Mouse (Mus musculus): ENCODE data around the gene Sirpa. TPM values are rescaled to one million over a fixed set of nuclear protein-coding genes. Genes with fewer than 3 reads are reported as not detected.

Gene Sirpa
- polyA plus RNA-seq, 1 experiment = 16.0 TPM

DNA sequence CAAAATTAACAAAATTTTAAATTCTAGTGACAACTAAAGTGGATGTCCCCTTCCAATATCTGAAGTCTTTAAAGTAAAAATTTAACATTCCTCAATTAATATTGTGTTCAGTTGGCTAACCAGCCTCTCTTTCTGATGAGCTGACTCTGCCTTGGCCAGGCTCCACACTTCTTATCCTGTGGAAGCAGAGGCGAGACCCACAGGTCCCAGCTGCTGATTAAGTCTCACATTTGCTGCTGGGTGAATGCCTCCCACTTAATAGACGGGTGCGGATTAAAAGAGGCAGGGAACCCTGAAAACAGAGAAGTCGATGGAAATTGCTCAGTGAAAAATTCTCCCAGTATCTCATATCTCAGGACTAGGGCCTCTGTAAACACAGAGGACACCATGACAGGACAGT, 69.8 kb downstream of the Sirpa start:
- no peak for TF ChIP-seq CTCF (IDR thresholded peaks at IDR 0.05; ENCODE audit: extremely low read depth, insufficient read length, insufficient replicate concordance, low read depth, low read length)
- TF ChIP-seq POLR2A (IDR thresholded peaks at IDR 0.05; ENCODE audit: low read depth, low read length) = no peak
- WGBS = 66% methylated on average over 4 of the region's 4 CpGs
- Histone ChIP-seq H3K4me1 (ENCODE audit: control insufficient read depth, insufficient read depth, insufficient read length, low read length) (no peaks in the 10 kb centered on the region), H3K27me3 (ENCODE audit: control insufficient read depth, insufficient read depth, low read length) (no peaks in the 10 kb centered on the region), H3K36me3 (ENCODE audit: control insufficient read depth, insufficient read depth, low read length) (no peaks in the 10 kb centered on the region), H3K27ac (ENCODE audit: insufficient read depth, low read depth, low read length) (no peak overlapping the region), H3K4me3 (ENCODE audit: low read depth, low read length) (no peak overlapping the region)

DNA sequence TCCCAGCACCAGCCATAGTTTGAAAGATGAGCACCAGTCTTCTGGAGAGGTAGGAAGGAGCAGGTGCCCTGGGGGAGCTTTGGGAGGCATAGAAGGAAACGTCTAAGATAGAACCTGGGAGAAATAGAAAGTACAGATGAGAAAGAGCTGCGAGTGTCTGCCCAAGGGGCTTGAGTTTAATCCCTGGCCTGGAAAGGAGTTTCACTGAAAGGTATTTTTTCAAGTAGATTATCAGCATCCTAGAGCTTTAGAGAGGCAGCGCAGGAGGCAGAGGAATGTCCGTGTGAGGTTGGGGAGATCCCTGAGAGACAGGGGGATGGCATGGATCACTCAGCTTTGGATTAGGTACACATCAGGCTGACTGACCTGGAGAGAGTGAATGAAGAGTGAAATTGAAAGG, 79.3 kb downstream of the Sirpa start:
- Histone ChIP-seq H3K4me3 (ENCODE audit: low read depth, low read length) (no peak overlapping the region), H3K4me1 (ENCODE audit: control insufficient read depth, insufficient read depth, insufficient read length, low read length) (no peaks in the 10 kb centered on the region), H3K27me3 (ENCODE audit: control insufficient read depth, insufficient read depth, low read length) (no peaks in the 10 kb centered on the region), H3K36me3 (ENCODE audit: control insufficient read depth, insufficient read depth, low read length) (no peaks in the 10 kb centered on the region), H3K27ac (ENCODE audit: insufficient read depth, low read depth, low read length) (no peak overlapping the region)
- 70% methylated on average over 4 of the region's 4 CpGs for WGBS
- TF ChIP-seq POLR2A (IDR thresholded peaks at IDR 0.05; ENCODE audit: low read depth, low read length) = no peak
- TF ChIP-seq CTCF (IDR thresholded peaks at IDR 0.05; ENCODE audit: extremely low read depth, insufficient read length, insufficient replicate concordance, low read depth, low read length) = no peak

DNA sequence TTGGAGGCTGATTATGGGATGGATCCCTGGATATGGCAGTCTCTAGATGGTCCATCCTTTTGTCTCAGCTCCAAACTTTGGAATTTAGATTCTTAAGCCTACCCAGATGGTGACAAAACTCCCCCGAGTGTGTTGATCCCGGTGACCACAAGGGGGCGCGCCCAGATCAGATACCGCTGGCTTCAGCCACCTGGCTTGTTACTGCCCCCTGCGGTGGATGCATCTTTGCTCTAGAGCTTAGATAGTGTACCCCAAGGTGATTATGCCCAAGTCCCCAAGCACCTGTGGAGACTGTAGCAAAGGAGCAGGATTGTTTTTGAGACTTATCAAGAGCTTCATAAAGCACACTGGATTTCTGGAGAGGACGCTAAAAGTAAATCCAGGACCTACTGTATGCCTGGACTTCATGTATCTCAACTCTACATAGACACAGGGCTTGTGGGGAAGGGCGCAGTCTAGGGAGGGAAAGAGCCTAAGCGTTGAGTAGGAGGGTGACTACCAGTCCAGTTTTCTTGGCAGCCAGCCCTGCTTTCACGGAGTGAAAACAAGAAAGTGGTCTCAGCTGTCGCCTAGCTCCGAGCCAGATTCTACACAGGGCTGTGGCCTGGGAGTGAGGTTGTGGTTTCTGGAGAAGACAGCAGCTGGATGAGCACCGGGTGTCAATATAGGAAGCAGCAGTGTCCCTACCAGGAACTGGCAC, 82.5 kb downstream of the Sirpa start:
- WGBS = 33% methylated on average over 13 of the region's 13 CpGs
- Histone ChIP-seq H3K4me3 (ENCODE audit: low read depth, low read length) (no peak overlapping the region), H3K36me3 (ENCODE audit: control insufficient read depth, insufficient read depth, low read length) (no peaks in the 10 kb centered on the region), H3K4me1 (ENCODE audit: control insufficient read depth, insufficient read depth, insufficient read length, low read length) (no peaks in the 10 kb centered on the region), H3K27me3 (ENCODE audit: control insufficient read depth, insufficient read depth, low read length) (no peaks in the 10 kb centered on the region), H3K27ac (ENCODE audit: insufficient read depth, low read depth, low read length) (no peak overlapping the region)
- TF ChIP-seq CTCF (IDR thresholded peaks at IDR 0.05; ENCODE audit: extremely low read depth, insufficient read length, insufficient replicate concordance, low read depth, low read length) (peak; percentile 99), POLR2A (IDR thresholded peaks at IDR 0.05; ENCODE audit: low read depth, low read length) (no peak)

GRCm38 (mm10) chr2:129677664-129678063, 85.0 kb downstream of the Sirpa start:
- H3K27ac ChIP-seq (ENCODE audit: insufficient read depth, low read depth, low read length) = no peak overlapping the region
- no peaks in the 10 kb centered on the region for H3K36me3 ChIP-seq (ENCODE audit: control insufficient read depth, insufficient read depth, low read length)
- WGBS = 63% methylated on average over 2 of the region's 2 CpGs
- H3K4me1 ChIP-seq (ENCODE audit: control insufficient read depth, insufficient read depth, insufficient read length, low read length) = no peaks in the 10 kb centered on the region
- TF ChIP-seq POLR2A (IDR thresholded peaks at IDR 0.05; ENCODE audit: low read depth, low read length) (no peak), CTCF (IDR thresholded peaks at IDR 0.05; ENCODE audit: extremely low read depth, insufficient read length, insufficient replicate concordance, low read depth, low read length) (no peak)
- H3K4me3 ChIP-seq (ENCODE audit: low read depth, low read length) = no peak overlapping the region
- no peaks in the 10 kb centered on the region for H3K27me3 ChIP-seq (ENCODE audit: control insufficient read depth, insufficient read depth, low read length)

- TF ChIP-seq CTCF (IDR thresholded peaks at IDR 0.05; ENCODE audit: extremely low read depth, insufficient read length, insufficient replicate concordance, low read depth, low read length) (no peak), POLR2A (IDR thresholded peaks at IDR 0.05; ENCODE audit: low read depth, low read length) (no peak)
- Histone ChIP-seq H3K4me1 (ENCODE audit: control insufficient read depth, insufficient read depth, insufficient read length, low read length) (no peaks in the 10 kb centered on the region), H3K27ac (ENCODE audit: insufficient read depth, low read depth, low read length) (no peak overlapping the region), H3K4me3 (ENCODE audit: low read depth, low read length) (no peak overlapping the region), H3K27me3 (ENCODE audit: control insufficient read depth, insufficient read depth, low read length) (no peaks in the 10 kb centered on the region), H3K36me3 (ENCODE audit: control insufficient read depth, insufficient read depth, low read length) (no peaks in the 10 kb centered on the region)
- 65% methylated on average over 5 of the region's 5 CpGs for whole genome bisulfite sequencing
Observed at GRCm38 (mm10) chr2:129679066-129679465, 86.4 kb downstream of the Sirpa start.

DNA sequence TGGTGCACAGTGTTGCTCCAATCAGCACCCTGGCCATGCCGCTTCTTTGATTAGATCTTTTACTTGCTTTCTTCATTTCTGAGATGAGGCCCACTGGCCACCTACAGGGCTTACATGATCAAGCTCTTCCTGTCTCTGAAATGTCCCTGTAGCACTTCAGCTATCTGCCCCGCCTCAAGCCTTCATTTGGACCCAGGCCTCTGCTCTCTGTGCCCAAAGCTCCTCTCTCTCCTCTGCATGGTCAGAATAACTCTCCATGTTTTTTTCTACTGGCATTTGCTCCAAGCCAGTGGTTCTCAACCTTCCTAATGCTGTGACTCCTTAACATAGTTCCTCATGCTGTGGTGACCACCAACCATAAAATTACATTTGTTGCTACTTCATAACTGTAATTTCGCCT, 87.6 kb downstream of the Sirpa start:
- Histone ChIP-seq H3K27me3 (ENCODE audit: control insufficient read depth, insufficient read depth, low read length) (no peaks in the 10 kb centered on the region), H3K27ac (ENCODE audit: insufficient read depth, low read depth, low read length) (no peak overlapping the region), H3K36me3 (ENCODE audit: control insufficient read depth, insufficient read depth, low read length) (no peaks in the 10 kb centered on the region), H3K4me1 (ENCODE audit: control insufficient read depth, insufficient read depth, insufficient read length, low read length) (no peaks in the 10 kb centered on the region; the same call in 1 of the 2 replicates), H3K4me3 (ENCODE audit: low read depth, low read length) (no peak overlapping the region)
- TF ChIP-seq CTCF (IDR thresholded peaks at IDR 0.05; ENCODE audit: extremely low read depth, insufficient read length, insufficient replicate concordance, low read depth, low read length) (no peak), POLR2A (IDR thresholded peaks at IDR 0.05; ENCODE audit: low read depth, low read length) (no peak)
- WGBS = 76% methylated on average over 3 of the region's 3 CpGs

Other genes starting within 250 kb of the Sirpa start
- 0.74 and 0.89 TPM in 2 replicates for gene Il1b, start 221.7 kb upstream of the Sirpa start, polyA plus RNA-seq (2012; rRNA removed)
- gene F830045P16Rik, start 56.2 kb upstream of the Sirpa start, polyA plus RNA-seq (2012; rRNA removed) = not detected in 2 replicates
- 0.41 TPM in 1 of 2 replicates, not detected in the other for gene Pdyn, start 107.0 kb downstream of the Sirpa start, polyA plus RNA-seq (2012; rRNA removed)
- gene Stk35, start 207.7 kb downstream of the Sirpa start, polyA plus RNA-seq (2012; rRNA removed) = 9.2 and 16.7 TPM in 2 replicates